Mouse (Mus musculus) CD4-positive, CD25-positive, alpha-beta regulatory T cell, adult 2 months (primary cell): ENCODE results near the gene Teddm1a.
A peak's percentile ranks its signal among the peaks of the same experiment; 100 is the strongest.
"Not testable (repeated sequence)": the region's sequence is repeated elsewhere in the genome, so short reads cannot be mapped to it uniquely, and the experiment has no call there.

Source experiments
- DNase-seq: peaks from one replicate; pipeline ENCODE4 v3.0.0-alpha.2; 2012; ENCODE audit warnings: low read depth, low spot score

Teddm1a gene

GRCm38 (mm10) chr1:153891442-153891841 lies at the start of gene Teddm1a:
Gene Teddm1a (plus strand): TSS chr1:153891742.
- no peak for DNase-seq

GRCm38 (mm10) chr1:153842121-153842740 lies 49.3 kb upstream of the Teddm1a start:
- DNase-seq = no peak

- no peak for DNase-seq
These were observed 47.5 kb upstream of the Teddm1a start, which contains the start of gene Rgsl1 for GRCm38 (mm10) chr1:153844042-153844441. Gene Rgsl1 (minus strand): TSS chr1:153844142.

- DNase-seq = no peak
These were observed 45.1 kb upstream of the Teddm1a start for GRCm38 (mm10) chr1:153846420-153846819.

- DNase-seq = peak; percentile 64
These were observed 44.7 kb upstream of the Teddm1a start for GRCm38 (mm10) chr1:153846867-153847266.

GRCm38 (mm10) chr1:153852696-153853095 lies 38.8 kb upstream of the Teddm1a start:
- not testable (repeated sequence) for DNase-seq

- no peak for DNase-seq
These were observed 35.6 kb upstream of the Teddm1a start for GRCm38 (mm10) chr1:153855946-153856345.

GRCm38 (mm10) chr1:153874045-153874444 lies 17.5 kb upstream of the Teddm1a start, which contains the start of gene Teddm1b:
Gene Teddm1b (plus strand): TSS chr1:153874345.
- no peak for DNase-seq

- DNase-seq = not testable (repeated sequence)
These were observed 11.2 kb upstream of the Teddm1a start for GRCm38 (mm10) chr1:153880391-153880790.

GRCm38 (mm10) chr1:153886024-153886633 lies 5.4 kb upstream of the Teddm1a start:
- DNase-seq = no peak

GRCm38 (mm10) chr1:153890121-153890520 lies 1.4 kb upstream of the Teddm1a start:
- no peak for DNase-seq

GRCm38 (mm10) chr1:153893746-153894145 lies 2.2 kb downstream of the Teddm1a start:
- no peak for DNase-seq

GRCm38 (mm10) chr1:153894201-153894893 lies 2.8 kb downstream of the Teddm1a start:
- no peak for DNase-seq

GRCm38 (mm10) chr1:153894979-153895378 lies 3.4 kb downstream of the Teddm1a start:
- peak; percentile 89 for DNase-seq

- no peak for DNase-seq
These were observed 5.7 kb downstream of the Teddm1a start for GRCm38 (mm10) chr1:153897196-153897595.

- DNase-seq = no peak
These were observed 7.6 kb downstream of the Teddm1a start for GRCm38 (mm10) chr1:153898989-153899730.

GRCm38 (mm10) chr1:153899731-153900380 lies 8.3 kb downstream of the Teddm1a start, which contains the start of the genes Glul and Teddm2:
Gene Glul (plus strand): TSS chr1:153899944.
Gene Teddm2 (minus strand): TSS chr1:153900228.
- DNase-seq = peak; percentile 96

- DNase-seq = peak; percentile 46
These were observed 8.8 kb downstream of the Teddm1a start for GRCm38 (mm10) chr1:153900381-153900780.

- DNase-seq = peak; percentile 29
These were observed 9.6 kb downstream of the Teddm1a start for GRCm38 (mm10) chr1:153900860-153901730.

- no peak for DNase-seq
These were observed 11.5 kb downstream of the Teddm1a start for GRCm38 (mm10) chr1:153903006-153903405.
